Mouse (Mus musculus): ENCODE data around the gene Gm42742.
A peak's percentile ranks its signal among the peaks of the same experiment; 100 is the strongest.

DNA sequence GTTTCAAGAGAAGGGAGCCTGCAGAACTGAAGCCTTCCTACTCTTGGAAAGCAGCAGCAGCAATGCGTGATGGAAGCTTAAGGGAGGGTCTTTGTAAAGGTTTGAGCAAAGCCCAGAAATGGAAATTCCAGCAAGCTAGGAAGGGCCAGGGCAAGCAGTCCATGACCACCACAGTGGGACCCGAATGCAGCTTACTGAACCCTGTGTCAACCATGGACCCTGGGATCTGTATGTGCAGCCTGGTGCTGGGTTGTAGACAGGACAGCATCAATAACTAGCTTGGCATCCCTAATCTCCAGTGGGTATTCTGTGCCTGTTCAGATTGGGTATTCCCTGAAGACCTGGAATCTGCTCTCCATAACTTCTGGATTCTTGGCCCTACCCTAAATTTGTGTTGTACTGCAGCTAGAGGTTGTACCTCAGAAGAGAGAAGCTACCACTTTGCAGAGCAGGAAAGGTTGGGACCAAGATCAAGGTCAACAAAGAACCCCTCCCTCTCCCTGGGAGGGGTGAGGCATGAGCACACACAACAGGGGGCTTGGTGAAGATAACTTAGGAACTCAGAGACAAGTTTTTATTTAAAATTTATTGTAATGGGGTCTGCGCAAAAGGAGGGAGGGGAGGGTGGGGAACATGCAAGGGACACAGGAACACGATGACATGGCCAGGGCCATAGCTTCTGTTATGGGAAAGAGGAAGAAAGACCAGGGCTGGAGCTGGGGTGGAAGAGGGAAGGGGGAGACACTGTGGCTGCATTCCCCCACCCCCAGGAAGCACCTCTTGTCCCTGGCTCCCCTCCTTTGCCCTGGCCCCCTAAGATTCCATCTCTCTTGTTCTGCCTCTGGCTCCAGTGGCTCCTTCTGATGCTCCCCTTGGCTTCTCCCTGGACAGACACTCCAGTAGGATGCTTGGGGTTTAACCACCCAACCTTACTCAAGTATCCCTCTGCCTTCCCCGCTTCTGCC lies 948 bp upstream of the Gm42742 start:
- TF ChIP-seq POLR2A (IDR thresholded peaks at IDR 0.05; ENCODE audit: borderline replicate concordance, control insufficient read depth, low read depth, low read length) = 0 out of 2 replicates have a peak, but pooled peaks have one; percentile 18
- TF ChIP-seq CTCF (IDR thresholded peaks at IDR 0.05; ENCODE audit: control insufficient read depth, insufficient read depth, low read length) = no peak
